Mouse (Mus musculus): ENCODE measurements around the gene Samhd1.

DNA sequence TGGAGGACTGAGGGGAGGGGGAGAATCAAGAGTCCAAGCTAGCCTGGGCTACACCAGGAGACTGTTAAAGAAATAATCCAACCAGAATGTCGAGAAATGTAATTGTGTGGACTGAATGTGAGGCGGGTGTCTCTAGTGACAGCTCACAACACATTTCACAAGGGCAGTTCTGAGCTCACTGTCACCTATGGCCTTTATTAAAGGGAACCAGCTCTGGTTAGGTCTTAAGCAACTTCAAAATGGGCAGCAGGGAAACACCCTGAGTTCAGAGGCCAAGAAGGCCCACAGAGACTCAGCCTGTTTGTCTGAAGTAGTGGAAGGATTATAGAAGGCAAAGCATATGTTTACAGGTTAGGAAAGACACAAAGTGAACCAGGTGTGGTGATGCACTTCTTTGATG, 18.2 kb upstream of the Samhd1 start:
- TF ChIP-seq CTCF (IDR thresholded peaks at IDR 0.05; ENCODE audit: low read depth) (no peak), EP300 (IDR thresholded peaks at IDR 0.05; ENCODE audit: low read depth) (no peak)

Data from heart, postnatal 0 days (tissue).